In the genomic region with DNA sequence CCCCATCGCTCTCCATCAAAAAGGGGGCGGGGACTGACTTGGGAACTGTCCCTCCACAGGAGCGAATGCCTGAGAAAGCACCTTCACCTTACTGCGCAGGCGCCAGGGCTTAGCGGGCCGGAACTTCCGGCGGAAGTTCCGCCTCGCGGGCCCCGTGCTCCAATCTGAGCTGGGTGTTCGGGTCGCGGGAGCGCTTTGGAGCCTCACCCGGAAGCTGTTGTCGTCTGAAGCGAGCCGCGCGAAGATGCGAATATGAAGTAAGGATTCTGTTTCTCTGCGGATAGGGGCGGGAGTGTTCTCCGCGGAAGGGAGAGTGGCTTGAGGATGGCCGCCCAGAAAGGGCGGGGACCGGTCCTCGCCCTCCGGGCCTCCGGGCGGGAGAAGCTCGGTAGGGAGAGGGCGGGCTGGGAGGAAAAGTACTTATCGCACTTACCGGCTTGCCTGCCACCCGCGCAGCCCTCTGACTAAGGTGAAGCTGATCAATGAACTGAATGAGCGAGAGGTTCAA, we compare ENCODE assay signal across 8 mouse cellular contexts. TPM values are rescaled to one million over a fixed set of nuclear protein-coding genes. Genes with fewer than 3 reads are reported as not detected.
DNase-seq lines count a peak whose midpoint lies in the region; ATAC-seq lines count a peak whose summit lies in the region.

Gene Rbmx2 (plus strand): TSS at position 141 of the 508 bp plus-strand sequence.

- ATAC-seq in megakaryocyte progenitor cell, adult 5-6 weeks (replicated peaks; ENCODE audit: poor library complexity), result peak; percentile 98

- DNase-seq in adipocyte (ENCODE audit: low spot score), result peak; percentile 93
- peak; percentile 90 for DNase-seq in embryo, embryonic 10 days (ENCODE audit: low spot score)
- peak; percentile 87 for DNase-seq in gastrocnemius, postnatal 10 days
- peak; percentile 94 for DNase-seq in induced T-regulatory cell, adult 2 months (ENCODE audit: low read depth)
- DNase-seq in left cerebral cortex, adult 9 months (ENCODE audit: low spot score in 2 of 2), result peak; percentile 86 to 92
- DNase-seq in right cerebral cortex, postnatal 14 days, result peak; percentile 89
- peak; percentile 71 to 87 for DNase-seq in urinary bladder, postnatal 36 days (ENCODE audit: low spot score in 2 of 2)

RNA-seq across cellular contexts. Expression of gene Rbmx2, which starts in this region (rescaled TPM):
- total RNA-seq in gastrocnemius, postnatal 10 days (2021), result 1 to 10 TPM; 2.5 to 2.7 TPM
- 17.0 and 20.5 TPM in 2 replicates for total RNA-seq in megakaryocyte progenitor cell, adult 5-6 weeks (2015)
- 16.4 and 16.9 TPM in 2 replicates for total RNA-seq in megakaryocyte progenitor cell, adult 5-6 weeks (2017)

Comparison
In these comparisons a context has a peak if more than half of its experiments do, and no peak if none do; other contexts are left out.
1. Peak in every context shown above with its lines: DNase-seq and ATAC-seq.
2. RNA of gene Rbmx2 (total RNA-seq): 16.4 to 20.5 TPM in megakaryocyte progenitor cell, adult 5-6 weeks; 2.5 to 2.7 TPM in gastrocnemius, postnatal 10 days; every median in the first group is over 4 times any median in the second.